Mouse (Mus musculus): ENCODE measurements around the gene Gm28372.

Gm28372 gene

GRCm38 (mm10) chr2:130412775-130413174 lies 7.7 kb downstream of the Gm28372 start:
- no peak for DNase-seq

DNA sequence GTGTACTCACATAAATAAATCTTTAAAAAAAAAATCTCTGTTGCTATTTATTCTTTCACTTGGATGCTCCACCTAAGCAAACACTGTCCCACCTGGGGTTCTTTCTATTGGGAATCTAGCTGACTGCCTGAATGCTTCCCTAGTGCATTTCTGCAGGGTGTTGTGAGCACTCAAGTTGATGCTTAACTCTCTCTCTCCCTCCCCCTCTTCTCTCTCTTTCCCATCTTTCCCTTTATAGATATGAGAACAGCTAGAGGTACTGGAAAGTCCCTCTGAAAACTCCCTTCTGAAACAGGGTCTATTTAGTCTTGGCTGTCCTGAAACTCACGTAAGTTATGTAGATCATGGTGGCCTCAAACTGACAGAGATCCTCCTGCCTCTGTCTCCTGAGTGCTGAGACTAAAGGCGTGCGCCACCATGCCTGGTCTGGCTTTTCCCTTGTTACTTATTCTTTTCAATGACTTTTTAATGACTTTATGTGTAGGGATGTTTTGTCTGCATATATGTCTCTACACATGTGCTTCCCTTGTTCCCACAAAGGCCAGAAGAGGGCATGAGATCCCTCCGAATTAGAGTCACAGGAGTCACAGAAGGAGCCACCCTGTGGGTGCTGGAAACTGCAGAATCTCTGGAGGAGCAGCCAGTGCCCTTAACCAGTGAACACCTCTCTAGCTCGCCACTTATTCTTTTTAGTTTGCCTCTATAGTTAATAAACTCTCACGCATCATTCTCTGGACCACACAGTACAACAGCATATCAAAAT lies 9.2 kb downstream of the Gm28372 start:
- no peak for DNase-seq

DNA sequence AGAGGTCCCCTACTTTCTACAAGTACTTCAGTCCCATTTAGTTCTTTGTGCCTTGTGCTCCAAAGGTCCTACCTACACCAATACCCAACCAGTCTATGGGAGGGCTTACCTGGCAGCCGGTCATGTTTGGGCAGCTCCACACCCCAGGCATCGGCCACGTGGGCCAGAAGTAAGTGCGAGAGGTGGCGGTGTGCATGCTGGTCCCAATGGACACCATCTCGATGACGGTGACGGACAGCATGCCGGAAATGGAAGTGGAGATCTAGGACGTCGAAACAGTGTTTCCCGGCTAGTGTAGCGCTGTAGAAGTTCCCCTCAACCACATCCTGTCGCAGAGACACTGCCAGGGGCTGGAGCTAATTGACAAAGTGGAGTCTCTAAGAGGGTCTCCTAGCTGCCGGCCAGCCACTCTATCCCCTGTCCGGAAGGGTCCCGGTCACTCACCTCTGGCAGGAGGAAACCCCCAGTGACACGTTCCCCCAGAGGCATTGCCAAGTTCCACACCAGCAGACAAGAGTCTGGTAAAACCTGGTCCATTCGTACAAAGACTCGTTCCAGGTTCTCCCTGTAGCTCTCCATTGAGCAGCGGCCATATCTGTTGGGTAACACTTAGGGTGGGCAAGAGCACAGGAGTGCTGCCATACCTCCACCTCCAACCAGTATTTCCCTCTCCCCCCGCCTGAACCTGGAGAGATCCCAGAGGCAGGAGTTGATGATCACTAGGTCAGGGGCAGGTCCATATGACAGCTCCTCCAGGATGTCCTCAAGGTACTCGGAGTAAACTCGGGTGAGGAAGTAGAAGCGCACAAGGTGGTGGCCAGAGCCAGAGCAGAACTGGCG lies 17.0 kb downstream of the Gm28372 start:
- no peak for DNase-seq

GRCm38 (mm10) chr2:130423397-130424125 lies 18.5 kb downstream of the Gm28372 start:
- DNase-seq = peak; percentile 81

- peak; percentile 95 for DNase-seq
Observed at GRCm38 (mm10) chr2:130424126-130424853, 19.3 kb downstream of the Gm28372 start, which contains the start of the genes Vps16 and Pced1a. Gene Vps16, plus strand, starts transcription at chr2:130424339. Gene Pced1a, minus strand, starts transcription at chr2:130424701.

DNA sequence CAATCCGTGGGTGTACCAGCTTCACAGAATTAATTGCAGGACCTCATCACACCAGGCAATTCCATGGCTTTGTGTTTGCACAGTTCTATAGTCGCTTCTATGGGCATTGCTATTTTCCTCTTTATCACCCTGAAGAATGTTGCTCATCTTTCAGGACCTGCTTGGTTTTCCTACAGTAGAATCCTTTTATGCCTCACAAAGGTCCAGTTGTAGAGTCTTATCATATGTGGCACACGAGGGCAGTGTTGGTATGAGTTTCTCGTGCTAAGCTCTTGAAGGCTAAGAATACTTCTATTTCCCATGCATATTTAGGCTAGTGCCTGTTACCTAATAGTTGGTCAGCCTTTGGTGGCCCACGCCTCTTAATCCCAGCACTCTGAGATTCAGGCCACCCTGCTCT lies 20.1 kb downstream of the Gm28372 start:
- no peak for DNase-seq

GRCm38 (mm10) chr2:130429851-130430250 lies 24.8 kb downstream of the Gm28372 start:
- DNase-seq = no peak

GRCm38 (mm10) chr2:130430484-130430883 lies 25.4 kb downstream of the Gm28372 start:
- no peak for DNase-seq

- no peak for DNase-seq
Observed at GRCm38 (mm10) chr2:130432157-130432556, 27.1 kb downstream of the Gm28372 start.

DNA sequence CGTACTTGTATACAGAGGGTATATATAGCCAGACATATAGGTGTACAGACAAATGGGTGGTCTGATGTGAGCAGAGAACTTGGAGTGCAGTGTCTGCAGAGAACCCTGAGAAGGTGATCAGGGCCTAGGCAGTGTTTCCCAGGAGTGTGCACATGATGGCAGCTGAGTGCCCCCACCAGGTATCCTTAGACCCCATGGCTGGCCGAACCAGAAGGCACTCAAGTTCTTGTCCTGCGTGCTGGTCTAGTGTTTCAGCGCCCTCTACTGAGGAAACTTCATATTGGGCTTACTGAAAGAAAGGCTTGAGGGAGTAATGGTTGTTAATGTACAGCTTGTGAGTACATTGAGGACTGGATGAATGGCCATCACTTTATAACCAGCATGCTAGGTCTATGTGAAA lies 28.1 kb downstream of the Gm28372 start:
- no peak for DNase-seq

DNA sequence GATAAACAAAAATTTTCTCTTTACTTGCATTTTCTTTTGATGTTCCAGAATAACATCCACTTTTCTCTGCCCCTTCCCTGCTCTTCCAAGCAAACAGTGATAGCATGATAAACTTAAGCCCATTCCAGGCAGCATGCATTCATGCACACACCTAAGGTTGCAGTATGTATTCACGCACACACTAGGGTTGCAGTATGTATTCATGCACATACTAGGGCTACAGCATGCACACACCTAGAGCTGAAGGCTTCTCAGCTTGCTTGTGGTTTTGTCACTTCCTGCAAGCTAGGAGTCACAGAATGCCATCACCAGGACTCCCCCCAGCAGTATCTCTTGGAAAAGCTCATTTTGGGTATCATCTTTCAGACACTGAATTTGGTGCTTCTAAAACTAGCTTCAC lies 31.7 kb downstream of the Gm28372 start:
- no peak for DNase-seq

DNA sequence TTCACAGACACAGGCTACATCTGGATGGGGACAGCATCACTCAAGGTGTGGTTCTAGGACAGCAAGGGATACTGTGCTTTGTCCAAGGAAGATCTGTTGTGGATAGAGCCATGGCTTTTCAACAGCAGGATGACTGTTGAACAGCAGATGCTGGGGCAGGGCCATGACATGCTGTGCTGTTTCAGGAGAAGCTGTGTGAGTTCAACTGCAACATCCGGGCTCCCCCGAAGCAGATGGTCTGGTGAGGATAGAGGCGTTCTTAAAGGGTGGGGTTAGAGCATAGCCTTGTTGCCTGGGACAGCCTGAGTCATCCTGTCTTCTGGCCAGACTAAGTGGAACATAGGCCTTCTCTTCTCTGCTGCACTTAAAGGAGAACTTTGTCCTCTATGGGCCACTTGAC lies 33.8 kb downstream of the Gm28372 start:
- no peak for DNase-seq

DNA sequence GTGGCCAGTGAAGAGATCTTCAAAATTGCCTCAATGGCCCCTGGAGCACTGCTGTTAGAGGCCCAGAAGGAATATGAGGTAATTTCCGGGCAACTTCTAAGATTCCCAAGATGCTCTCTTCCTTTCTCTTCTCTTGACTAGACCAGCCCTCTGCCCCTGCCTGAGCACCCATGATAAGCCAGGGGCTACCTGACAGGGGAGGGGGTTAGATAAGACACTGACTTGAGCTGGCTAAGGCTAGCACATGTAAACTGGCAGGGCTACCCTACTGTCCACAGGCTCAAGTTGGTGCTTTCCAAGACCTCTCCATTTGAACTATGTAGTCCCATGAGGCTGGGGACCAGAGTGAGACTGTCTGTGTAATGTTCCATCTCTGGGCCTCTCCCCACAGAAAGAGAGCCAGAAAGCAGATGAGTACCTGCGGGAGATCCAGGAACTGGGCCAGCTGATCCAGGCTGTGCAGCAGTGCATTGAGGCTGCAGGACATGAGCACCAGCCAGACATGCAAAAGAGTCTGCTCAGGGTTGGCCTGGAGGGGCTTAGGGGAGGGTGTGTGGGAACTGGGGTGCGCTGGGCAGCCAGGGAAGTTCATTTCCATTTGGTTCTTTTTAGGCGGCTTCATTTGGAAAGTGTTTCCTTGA lies 34.9 kb downstream of the Gm28372 start:
- DNase-seq = no peak

GRCm38 (mm10) chr2:130442162-130442561 lies 37.1 kb downstream of the Gm28372 start:
- no peak for DNase-seq

GRCm38 (mm10) chr2:130448449-130448848 lies 43.4 kb downstream of the Gm28372 start:
- no peak for DNase-seq

DNA sequence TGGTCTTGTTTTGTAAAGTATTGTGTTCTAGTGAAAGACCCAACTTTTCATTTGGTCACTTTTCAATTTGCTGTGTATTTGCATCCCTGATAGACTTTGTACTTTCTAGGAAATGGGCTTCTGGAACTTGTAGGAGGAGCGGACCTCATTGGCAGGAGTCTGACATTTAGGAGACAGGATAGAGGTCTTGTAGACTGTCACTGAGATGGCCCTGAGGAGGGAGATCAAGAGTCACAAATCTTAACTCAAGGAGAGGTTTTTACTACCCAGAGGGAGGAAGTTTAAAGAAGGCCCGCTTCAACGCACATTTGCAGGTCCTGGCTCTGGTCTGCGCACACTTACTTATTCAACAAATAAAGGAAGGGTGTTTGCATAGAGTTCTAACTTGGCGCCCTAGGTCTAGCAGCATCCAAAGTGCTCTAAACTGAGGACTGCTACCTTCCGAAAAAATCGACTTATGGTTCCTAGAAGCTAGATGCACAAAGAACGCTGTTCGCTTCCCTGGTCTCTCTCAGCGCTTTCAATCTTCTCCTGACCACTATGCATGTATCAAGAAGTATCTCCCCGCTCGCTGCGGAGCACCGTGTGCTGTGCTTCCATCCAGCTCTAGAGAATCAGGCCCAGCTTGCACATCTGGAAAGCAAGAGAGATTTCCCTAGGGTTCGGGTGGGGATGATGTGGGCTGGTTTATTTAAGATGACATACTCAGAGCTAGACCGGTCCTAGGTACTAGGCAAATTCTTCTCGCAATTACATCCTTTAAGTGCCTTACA lies 44.2 kb downstream of the Gm28372 start:
- peak; percentile 27 for DNase-seq

- peak; percentile 93 for DNase-seq
Observed at GRCm38 (mm10) chr2:130449794-130450433, 44.9 kb downstream of the Gm28372 start, which contains the start of gene Ptpra. Gene Ptpra, plus strand, starts transcription at chr2:130450278.

DNA sequence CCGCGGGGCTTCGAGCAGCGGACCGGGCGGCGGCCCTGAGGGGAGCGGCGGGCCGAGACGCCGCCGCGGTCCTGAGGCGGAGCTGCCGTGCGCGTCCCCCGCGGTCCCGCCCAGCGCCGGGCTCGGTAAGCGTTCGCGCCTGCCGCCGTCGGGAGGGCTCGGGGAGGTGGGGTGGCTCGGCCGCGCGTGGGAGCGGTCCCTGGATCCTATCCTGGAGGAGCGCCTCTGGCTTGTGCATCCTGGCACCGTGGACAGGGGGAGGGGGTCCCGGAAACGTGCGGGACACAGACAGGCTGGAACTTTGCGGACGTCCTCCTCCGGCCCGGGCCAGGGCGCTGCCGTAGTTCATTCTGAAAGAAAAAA lies 45.4 kb downstream of the Gm28372 start:
- DNase-seq = no peak

DNA sequence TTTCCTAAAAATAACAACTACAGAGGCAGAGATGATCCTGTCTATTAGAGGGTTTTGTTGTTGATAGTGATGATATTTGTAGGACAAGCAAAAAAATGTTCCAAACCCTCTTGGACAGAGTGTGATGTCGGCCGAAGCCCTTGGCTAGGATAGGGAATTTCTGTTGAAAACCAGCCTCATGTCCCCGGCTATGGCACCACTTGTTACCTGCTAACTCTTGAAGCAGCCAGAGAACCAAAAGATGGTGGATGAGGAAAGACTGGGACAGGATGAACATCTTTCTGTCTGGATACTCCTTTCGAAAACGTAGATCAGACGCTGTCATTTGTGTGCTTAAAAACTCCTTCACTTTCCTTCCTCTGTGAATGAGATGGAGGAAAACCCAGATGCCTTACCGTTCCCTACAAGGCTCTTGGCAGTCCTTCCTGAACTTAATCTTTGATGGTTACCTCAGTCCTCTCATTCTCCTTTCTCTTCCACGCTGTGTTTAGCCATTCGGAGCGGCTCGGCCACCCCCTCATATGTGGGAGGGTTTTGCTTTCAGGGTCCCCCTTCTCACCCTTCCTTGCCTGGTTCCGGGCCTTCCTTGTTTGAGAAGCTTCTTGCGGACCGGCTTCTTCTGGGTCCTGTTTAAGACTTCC lies 46.2 kb downstream of the Gm28372 start:
- no peak for DNase-seq

DNA sequence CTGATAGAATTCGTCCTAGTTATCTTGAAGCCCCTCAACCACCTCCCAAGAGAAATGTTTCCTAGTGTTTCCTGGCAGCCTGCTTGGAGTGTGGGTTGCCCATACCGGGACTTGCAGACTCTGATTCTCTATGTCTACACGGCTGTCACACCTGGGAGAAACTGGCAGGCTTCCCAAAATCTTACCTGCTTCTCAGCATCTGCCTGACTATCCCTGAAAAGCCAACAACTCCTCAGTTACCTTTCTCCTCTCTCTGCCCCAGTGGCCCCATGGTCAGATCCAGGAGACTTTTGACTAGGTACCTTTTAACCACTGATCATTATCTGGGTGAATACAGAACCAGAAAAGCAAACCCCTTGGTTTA lies 46.7 kb downstream of the Gm28372 start:
- no peak for DNase-seq

All from kidney, adult 18-20 months (tissue).